Mouse (Mus musculus) lung, embryonic 14.5 days (tissue): ENCODE data around the gene Mlxipl. TPM values are rescaled to one million over a fixed set of nuclear protein-coding genes. Genes with fewer than 3 reads are reported as not detected.

Experiments used
- ATAC-seq: fragments of 200-750 bp; cut with Nextera tagmentation; 2 replicates; pipeline ENCODE4 v1.8.0; 2017; ENCODE audit warnings: mild to moderate bottlenecking, moderate TSS enrichment, moderate library complexity; ENCODE audit not compliant: insufficient read depth
- DNase-seq: peaks from one replicate; pipeline ENCODE4 v3.0.0-alpha.2; 2015
- H3K27ac ChIP-seq: fragments of 300-500 bp; sonication (generic); 2 replicates; pipeline ENCODE4 v1.5.1; 2014; ENCODE audit warnings: low read depth, mild to moderate bottlenecking, moderate library complexity
- H3K27me3 ChIP-seq: fragments of 300-500 bp; sonication (generic); 2 replicates; pipeline ENCODE4 v1.6.1; 2014; ENCODE audit warnings: low read length, control low read depth; ENCODE audit not compliant: insufficient read depth
- H3K36me3 ChIP-seq: fragments of 300-500 bp; sonication (generic); 2 replicates; pipeline ENCODE4 v1.6.1; 2014; ENCODE audit warnings: control low read depth; ENCODE audit not compliant: insufficient read depth
- H3K4me1 ChIP-seq: fragments of 300-500 bp; sonication (generic); 2 replicates; pipeline ENCODE4 v1.6.1; 2014; ENCODE audit warnings: antibody characterized with exemption, control low read depth; ENCODE audit not compliant: insufficient read depth
- H3K4me2 ChIP-seq: fragments of 300-500 bp; sonication (generic); 2 replicates; pipeline ENCODE4 v1.6.1; 2014; ENCODE audit warnings: mild to moderate bottlenecking
- H3K4me3 ChIP-seq: fragments of 300-500 bp; sonication (generic); 2 replicates; pipeline ENCODE4 v1.5.1; 2014; ENCODE audit warnings: low read depth, low read length
- H3K9ac ChIP-seq: fragments of 300-500 bp; sonication (generic); 2 replicates; pipeline ENCODE4 v1.6.1; 2014
- H3K9me3 ChIP-seq: fragments of 300-500 bp; sonication (generic); 2 replicates; pipeline ENCODE4 v1.6.1; 2016; ENCODE audit warnings: low read depth, low read length, control low read depth
- CTCF ChIP-seq: IDR thresholded peaks from 2 replicates; pipeline ENCODE4 v1.5.1; 2016; ENCODE audit warnings: antibody characterized with exemption, low read depth
- WGBS: fragments of 180-500 bp; shearing (Covaris S2); extraction: QIAGEN DNeasy Blood & Tissue Kit; methylation state at CpG from one replicate; pipeline ENCODE4 v1.1.7; 2014; 5-methylcytosine and 5-hydroxymethylcytosine counted together
- polyA plus RNA-seq: library from polyadenylated mRNA; unstranded; fragments of >200 nt; fragmentation: Nextera tagmentation; extraction: Ambion mirVana; gene quantifications from 2 replicates; pipeline ENCODE4 v1.2.1, GENCODE M21; 2014

Mlxipl gene
- polyA plus RNA-seq, 1 experiment from 2014 or later: 2.1 TPM

GRCm38 (mm10) chr5:135107521-135108501, 18.1 kb downstream of the Mlxipl start:
- TF ChIP-seq CTCF: peak; percentile 70
- no peaks in the 10 kb centered on the region for H3K36me3 ChIP-seq
- peak; percentile 39; the same call in 1 of the 2 replicates for ATAC-seq
- peak overlapping the region; percentile 27; the same call in 1 of the 2 replicates for H3K9ac ChIP-seq
- no peak overlapping the region for H3K27ac ChIP-seq
- WGBS: 7% methylated on average over 40 of the region's 40 CpGs
- H3K9me3 ChIP-seq: no peaks in the 10 kb centered on the region
- H3K4me3 ChIP-seq: peak overlapping the region; percentile 45
- peak overlapping the region; percentile 88 for H3K4me2 ChIP-seq
- peaks cover 39% of the 10 kb centered on the region for H3K27me3 ChIP-seq
- no peaks in the 10 kb centered on the region for H3K4me1 ChIP-seq
- DNase-seq: peak; percentile 71

GRCm38 (mm10) chr5:135109017-135109416, 19.3 kb downstream of the Mlxipl start:
- Histone ChIP-seq H3K9me3 (no peaks in the 10 kb centered on the region), H3K9ac (no peak overlapping the region), H3K4me2 (no peak overlapping the region), H3K27me3 (peaks cover 39% of the 10 kb centered on the region), H3K36me3 (no peaks in the 10 kb centered on the region), H3K4me1 (no peaks in the 10 kb centered on the region), H3K4me3 (no peak overlapping the region), H3K27ac (no peak overlapping the region)
- ATAC-seq (no peak), DNase-seq (no peak)
- no peak for TF ChIP-seq CTCF
- WGBS: 57% methylated on average over 6 of the region's 6 CpGs

- DNase-seq: no peak
- H3K4me3 ChIP-seq: no peak overlapping the region
- no peaks in the 10 kb centered on the region for H3K9me3 ChIP-seq
- no peaks in the 10 kb centered on the region for H3K36me3 ChIP-seq
- TF ChIP-seq CTCF: no peak
- H3K27ac ChIP-seq: no peak overlapping the region
- H3K27me3 ChIP-seq: peaks cover 39% of the 10 kb centered on the region
- H3K9ac ChIP-seq: no peak overlapping the region
- no peaks in the 10 kb centered on the region for H3K4me1 ChIP-seq
- 81% methylated on average over 3 of the region's 3 CpGs for WGBS
- ATAC-seq: no peak
- no peak overlapping the region for H3K4me2 ChIP-seq
Measured at GRCm38 (mm10) chr5:135109426-135109825, 19.7 kb downstream of the Mlxipl start.

GRCm38 (mm10) chr5:135109976-135110375, 20.3 kb downstream of the Mlxipl start:
- Histone ChIP-seq H3K36me3 (no peaks in the 10 kb centered on the region), H3K27me3 (peaks cover 39% of the 10 kb centered on the region), H3K4me1 (no peaks in the 10 kb centered on the region), H3K9me3 (no peaks in the 10 kb centered on the region), H3K4me3 (no peak overlapping the region), H3K4me2 (no peak overlapping the region), H3K27ac (no peak overlapping the region), H3K9ac (no peak overlapping the region)
- no peak for TF ChIP-seq CTCF
- ATAC-seq: no peak
- DNase-seq: no peak
- WGBS: 64% methylated on average over 6 of the region's 6 CpGs

- ATAC-seq: no peak
- TF ChIP-seq CTCF: no peak
- no peak overlapping the region for H3K9ac ChIP-seq
Measured at GRCm38 (mm10) chr5:135113782-135114181, 24.1 kb downstream of the Mlxipl start.

GRCm38 (mm10) chr5:135115241-135115640, 25.6 kb downstream of the Mlxipl start:
- TF ChIP-seq CTCF: no peak
- DNase-seq: no peak
- no peak for ATAC-seq
- no peaks in the 10 kb centered on the region for H3K4me1 ChIP-seq
- no peak overlapping the region for H3K9ac ChIP-seq
- WGBS: 78% methylated on average over 8 of the region's 8 CpGs
- H3K9me3 ChIP-seq: no peaks in the 10 kb centered on the region
- H3K27me3 ChIP-seq: no peaks in the 10 kb centered on the region
- no peak overlapping the region for H3K27ac ChIP-seq
- no peak overlapping the region for H3K4me3 ChIP-seq
- no peaks in the 10 kb centered on the region for H3K36me3 ChIP-seq
- H3K4me2 ChIP-seq: no peak overlapping the region

More at GRCm38 (mm10) chr5:135113782-135114181, 24.1 kb downstream of the Mlxipl start:
- Histone ChIP-seq H3K27ac (no peak overlapping the region), H3K4me2 (no peak overlapping the region), H3K36me3 (no peaks in the 10 kb centered on the region), H3K27me3 (peaks cover 8% of the 10 kb centered on the region), H3K4me3 (no peak overlapping the region), H3K4me1 (no peaks in the 10 kb centered on the region), H3K9me3 (no peaks in the 10 kb centered on the region)
- WGBS: 83% methylated on average over 12 of the region's 12 CpGs
- no peak for DNase-seq

GRCm38 (mm10) chr5:135118589-135119081, 28.9 kb downstream of the Mlxipl start:
- peak; percentile 60; the same call in 1 of the 2 replicates for ATAC-seq
- no peaks in the 10 kb centered on the region for H3K36me3 ChIP-seq
- WGBS: 6% methylated on average over 6 of the region's 6 CpGs
- H3K4me1 ChIP-seq: no peaks in the 10 kb centered on the region
- H3K4me2 ChIP-seq: no peak overlapping the region
- TF ChIP-seq CTCF: peak; percentile 89
- peak; percentile 77 for DNase-seq
- H3K9ac ChIP-seq: no peak overlapping the region
- H3K9me3 ChIP-seq: no peaks in the 10 kb centered on the region
- no peak overlapping the region for H3K27ac ChIP-seq
- H3K27me3 ChIP-seq: peaks cover 10% of the 10 kb centered on the region; the same call in 1 of the 2 replicates
- no peak overlapping the region for H3K4me3 ChIP-seq
